Mouse (Mus musculus) left cerebral cortex, postnatal 36 days (tissue): Measurements from ENCODE around the gene C5ar1. TPM values are rescaled to one million over a fixed set of nuclear protein-coding genes. Genes with fewer than 3 reads are reported as not detected.
"Not testable (repeated sequence)": the region's sequence is repeated elsewhere in the genome, so short reads cannot be mapped to it uniquely, and the experiment has no call there.

Experiments used
- DNase-seq, 2 experiments: peaks; one replicate each; pipeline ENCODE4 v3.0.0; 2021 to 2022; ENCODE audit warnings: low spot score in 2 of 2, mixed read lengths in 1 of 2
- intact Hi-C: fragments of 180-260 bp; cut with DNase I; formaldehyde crosslinking; loops from one replicate; pipeline ENCODE4 v1.15.1; 2025
- total RNA-seq, 2 experiments: library from RNA; stranded (reverse); gene quantifications; 2 replicates each; pipeline ENCODE4 v1.2.3; 2021

The C5ar1 gene
- total RNA-seq, 2 experiments from 2014 or later: 0.54 to 2.5 TPM

DNA sequence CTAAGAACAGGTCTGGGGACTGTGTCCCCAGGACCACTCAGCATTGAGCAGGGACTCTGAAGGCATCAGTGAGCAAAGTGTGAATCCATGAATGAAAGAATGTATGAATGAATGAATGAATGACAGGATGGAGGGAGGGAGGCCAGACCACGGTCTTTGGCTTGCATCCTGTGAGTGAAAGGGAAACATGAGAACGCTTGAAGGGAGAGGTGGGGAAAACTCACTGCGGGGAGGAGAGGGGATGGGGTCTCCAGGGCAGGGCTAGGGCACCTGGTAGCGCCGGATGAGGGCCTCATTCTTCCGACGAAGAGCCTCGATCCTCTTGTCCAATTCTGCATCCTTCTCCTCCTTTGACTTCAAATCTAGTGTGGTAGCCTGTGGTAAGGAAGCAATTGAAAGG, 24.7 kb upstream of the C5ar1 start:
- no peak for DNase-seq
- intact Hi-C loops: no loop called here

DNA sequence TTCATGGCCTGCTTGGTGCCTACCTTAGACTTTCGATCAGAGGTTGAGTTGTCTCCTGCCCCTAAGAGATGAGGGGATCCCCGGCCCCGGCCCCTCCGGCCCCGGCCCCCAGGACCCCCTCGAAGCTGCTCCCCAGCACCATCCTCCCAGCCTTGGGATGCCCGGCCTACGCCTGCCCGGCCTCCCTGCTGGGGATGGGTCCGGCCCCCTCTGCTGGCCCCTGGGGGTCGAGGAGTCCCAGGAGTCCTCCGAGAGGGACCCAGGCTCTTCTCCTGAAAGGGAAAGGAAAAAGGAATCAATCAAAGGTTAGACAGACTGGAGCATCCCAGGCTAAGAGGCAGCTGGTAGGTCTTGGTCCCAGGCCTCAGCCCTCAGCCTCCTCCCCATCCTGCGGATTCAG, 23.0 kb upstream of the C5ar1 start:
- intact Hi-C loops: no loop called here
- no peak for DNase-seq

DNA sequence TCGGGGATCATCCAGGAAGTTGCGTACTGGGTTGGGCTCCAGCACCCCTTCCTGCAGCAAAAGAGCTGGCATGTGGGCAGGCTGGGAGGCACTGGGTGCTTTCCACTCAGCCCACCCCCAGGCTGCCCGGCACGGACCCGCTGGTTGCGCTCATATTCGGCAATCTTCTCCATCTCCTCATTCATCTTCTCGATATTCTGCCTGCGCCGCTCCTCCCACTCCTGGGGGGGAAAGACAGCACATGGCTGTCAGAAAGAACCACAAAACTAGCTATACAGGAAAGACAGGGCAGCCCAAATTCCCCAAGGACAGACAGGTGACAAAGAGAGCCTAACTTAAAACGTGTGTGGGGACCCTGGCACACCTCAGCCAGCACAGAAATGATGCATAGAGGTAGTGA, 21.4 kb upstream of the C5ar1 start:
- intact Hi-C loops: no loop called here
- no peak for DNase-seq

DNA sequence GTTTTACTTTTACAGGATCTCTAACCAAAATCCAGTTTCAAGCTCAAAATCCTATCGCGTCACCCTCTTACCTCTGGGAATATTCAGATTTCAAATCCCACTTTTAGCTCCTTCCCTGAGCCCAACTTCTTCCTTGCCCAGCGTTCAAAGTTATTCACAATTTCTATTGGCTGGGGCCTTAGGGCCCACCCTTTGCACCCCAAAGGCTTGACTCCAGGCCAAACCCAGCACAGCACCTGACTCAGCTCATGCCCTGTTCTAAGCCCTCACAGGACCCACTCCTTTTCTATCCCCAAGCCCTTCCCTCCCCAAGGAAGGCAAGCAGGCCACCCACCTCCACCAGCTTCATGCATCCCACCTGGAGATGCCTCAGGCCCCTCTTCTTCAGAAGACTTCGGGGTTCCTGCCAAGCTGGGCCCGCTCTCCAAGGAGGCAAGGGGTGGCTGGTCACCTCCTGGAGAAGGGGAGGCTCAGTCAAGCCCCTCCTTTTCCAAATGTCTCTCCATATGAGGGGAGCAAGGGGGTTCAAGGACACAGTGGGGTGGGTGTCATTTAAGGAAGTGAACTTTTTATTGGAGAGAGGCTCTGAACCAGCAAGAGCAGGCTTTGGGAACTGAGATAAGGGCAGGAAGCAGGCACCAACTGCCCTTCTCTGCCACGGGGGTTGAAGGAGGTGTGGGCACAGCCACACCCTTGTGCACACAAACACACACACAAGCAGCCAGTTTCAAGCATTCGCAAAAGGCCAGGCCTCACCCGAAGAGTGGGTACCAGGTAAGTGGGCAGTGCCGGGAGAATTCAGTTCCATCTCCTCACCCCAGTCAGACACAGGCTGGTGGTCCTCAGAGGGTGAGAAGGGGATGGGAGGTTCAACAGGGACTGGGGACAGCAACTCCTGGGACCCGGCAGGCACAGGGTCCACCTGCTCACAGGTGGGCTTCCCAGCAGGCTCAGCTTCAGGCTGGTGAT, 15.9 kb upstream of the C5ar1 start:
- intact Hi-C loops: loop anchor here (5.0 kb wide), 1 partner anchor 53 kb away; the partner anchor contains the start of gene Dhx34
- no peak for DNase-seq

DNA sequence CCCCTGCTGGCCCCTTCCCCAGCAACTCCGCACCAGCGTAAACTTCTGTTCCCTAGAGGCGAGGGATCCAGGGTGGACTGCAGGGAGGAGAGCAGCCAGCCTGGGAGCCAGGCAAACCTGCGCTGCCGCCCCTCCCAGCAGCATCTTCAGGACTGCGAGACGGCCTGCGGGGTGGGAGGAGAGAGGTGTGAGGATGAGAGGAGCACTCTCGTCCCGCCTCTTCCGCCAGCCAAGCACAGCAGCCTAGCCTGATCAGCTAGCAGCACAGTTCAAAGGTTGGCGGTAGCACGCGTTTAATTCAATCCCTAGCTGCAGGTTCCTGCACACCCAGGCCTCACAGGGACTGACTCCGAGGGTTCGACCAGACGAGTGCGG, 14.4 kb upstream of the C5ar1 start:
- peak; percentile 71 to 74 for DNase-seq
- intact Hi-C loops: loop anchor here (5.0 kb wide), 1 partner anchor 51 kb away; the partner anchor contains the start of gene Dhx34

DNA sequence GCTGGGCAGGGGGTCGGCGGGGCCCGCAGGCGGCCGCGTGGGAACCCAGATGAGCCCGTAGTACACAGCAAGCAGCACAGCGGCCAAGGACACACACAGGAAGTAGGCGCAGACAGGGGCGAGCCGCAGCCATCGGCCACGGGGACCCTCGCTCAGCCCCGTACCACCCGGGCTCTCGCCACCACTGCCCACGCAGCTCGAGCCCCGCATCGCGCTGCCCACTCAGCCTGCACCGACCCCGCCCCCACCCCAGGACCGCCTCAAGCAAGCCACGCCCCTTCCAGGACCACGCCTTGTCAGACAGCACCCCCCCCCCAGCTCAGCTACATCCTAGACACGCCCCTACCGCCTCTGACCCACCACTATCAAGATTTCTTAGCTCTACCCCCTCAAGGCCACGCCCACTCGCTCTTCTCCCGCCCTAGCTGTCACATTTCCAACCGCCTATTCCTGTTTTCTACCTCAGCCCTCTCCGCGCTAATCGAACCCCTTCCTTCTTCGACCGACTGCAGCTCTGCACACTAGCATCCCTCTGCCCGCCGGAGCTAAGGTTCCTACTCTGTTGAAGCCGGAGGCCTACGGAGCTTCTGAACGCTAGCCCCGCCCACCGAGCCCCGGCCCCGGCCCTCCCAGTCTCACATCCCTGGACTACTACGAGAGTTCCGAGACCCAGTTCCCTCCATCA, 13.9 kb upstream of the C5ar1 start, which contains the start of gene Inafm1:
TSS of gene Inafm1 (minus strand) at position 537 of the 685 bp plus-strand sequence.
- intact Hi-C loops: loop anchor here (5.0 kb wide), 1 partner anchor 51 kb away; the partner anchor contains the start of gene Dhx34
- DNase-seq: peak; percentile 77 to 78

DNA sequence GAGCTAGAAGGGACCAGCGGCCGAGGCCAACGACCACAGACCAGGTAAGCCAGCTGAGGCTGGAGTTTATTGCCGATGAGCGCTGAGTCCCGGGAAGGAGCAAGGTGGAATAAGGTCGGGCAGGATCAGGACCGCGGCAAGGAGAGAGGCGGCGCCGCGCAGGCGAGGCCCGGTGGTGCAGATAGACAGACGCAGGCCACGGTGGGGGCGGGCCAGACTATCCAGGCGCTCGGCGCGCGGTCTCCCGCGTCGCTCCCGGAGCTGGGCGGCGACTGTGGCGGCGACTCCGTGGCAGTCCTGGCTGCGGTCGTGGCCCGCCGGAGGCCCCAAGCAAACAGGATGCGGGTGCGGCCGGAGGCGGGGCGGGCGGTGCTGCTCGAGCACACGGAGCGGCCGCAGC, 13.3 kb upstream of the C5ar1 start:
- intact Hi-C loops: loop anchor here (5.0 kb wide), 1 partner anchor 50 kb away; the partner anchor contains the start of gene Dhx34
- peak; percentile 75 to 77 for DNase-seq

DNA sequence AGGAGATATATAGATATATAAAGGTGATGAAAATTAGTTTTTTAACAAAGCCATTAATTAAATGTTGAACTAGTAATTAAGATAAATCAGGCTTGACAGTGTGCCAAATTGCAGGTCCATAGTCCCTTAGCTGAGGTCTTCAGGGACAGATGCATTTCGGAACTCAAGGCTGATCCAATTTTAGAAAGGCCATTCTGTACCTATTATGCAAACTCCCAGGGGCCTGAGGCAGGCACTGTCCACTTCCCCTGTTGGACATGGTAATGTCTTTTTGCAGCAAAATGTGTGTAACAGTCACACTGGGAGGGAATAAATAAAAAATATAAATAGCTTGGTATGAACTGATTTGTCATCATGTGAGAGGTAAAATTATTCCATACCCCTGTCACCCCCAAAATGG, 11.8 kb upstream of the C5ar1 start:
- no peak for DNase-seq
- intact Hi-C loops: loop anchor here (5.0 kb wide), 1 partner anchor 49 kb away; the partner anchor contains the start of gene Dhx34

DNA sequence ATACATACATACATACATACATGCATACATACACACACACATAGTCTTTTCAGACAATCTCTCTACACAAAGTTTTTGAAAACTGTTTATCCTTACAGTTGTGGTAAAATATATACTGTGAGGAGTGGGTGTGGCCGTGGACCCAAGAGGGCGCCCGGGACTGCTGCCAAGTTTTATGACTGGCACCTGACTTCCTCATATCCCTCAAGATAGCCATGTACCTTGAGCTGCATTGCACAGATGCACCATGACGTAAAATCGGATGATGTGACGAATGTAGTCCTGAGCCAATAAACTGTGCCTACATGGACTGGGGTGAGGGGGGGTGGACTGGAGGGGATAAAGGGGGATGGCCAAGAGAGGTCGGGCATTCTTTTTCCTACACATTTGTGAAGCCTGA, 7.3 kb upstream of the C5ar1 start:
- intact Hi-C loops, DNase-seq: not testable (repeated sequence)

DNA sequence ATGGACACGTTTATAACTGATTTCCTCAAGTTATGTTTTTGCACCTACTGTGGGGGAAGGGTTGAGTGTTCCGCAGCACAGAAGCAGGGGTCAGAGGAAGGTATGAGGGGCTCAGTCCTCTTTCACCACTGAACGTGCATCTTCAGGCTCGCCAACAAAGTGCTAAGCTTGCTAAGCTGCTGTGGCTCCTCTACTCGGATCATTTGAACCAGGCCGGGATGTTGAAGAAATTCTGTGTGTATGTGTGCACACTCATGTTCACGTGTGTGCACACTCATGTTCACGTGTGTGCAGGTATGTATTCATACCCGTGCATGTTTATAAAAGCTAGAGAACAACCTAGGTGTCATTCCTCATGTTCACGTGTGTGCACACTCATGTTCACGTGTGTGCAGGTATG, 6.5 kb upstream of the C5ar1 start:
- intact Hi-C loops: no loop called here
- DNase-seq: no peak

DNA sequence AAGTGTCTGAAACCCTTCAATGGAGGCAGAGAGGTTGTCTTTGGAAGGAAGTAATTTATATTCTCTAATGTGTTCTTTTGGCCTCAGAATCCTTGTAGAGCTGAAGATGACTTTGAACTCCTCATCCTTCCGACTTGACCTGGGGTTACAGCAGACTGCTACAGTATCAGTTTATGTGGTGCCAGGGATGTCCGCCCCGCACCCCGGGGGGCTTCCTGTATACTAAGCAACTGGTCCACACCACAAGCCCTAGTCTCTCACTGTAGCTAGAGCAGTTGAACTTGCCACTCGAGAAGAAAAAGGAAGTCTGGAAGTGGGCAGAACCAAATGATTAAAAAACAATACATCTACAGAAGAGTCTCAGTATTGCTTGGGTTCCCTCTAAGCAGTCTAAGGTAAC, 4.5 kb upstream of the C5ar1 start:
- no peak for DNase-seq
- intact Hi-C loops: loop anchor here (2.0 kb wide), 1 partner anchor 71 kb away; no protein-coding TSS in a partner anchor

DNA sequence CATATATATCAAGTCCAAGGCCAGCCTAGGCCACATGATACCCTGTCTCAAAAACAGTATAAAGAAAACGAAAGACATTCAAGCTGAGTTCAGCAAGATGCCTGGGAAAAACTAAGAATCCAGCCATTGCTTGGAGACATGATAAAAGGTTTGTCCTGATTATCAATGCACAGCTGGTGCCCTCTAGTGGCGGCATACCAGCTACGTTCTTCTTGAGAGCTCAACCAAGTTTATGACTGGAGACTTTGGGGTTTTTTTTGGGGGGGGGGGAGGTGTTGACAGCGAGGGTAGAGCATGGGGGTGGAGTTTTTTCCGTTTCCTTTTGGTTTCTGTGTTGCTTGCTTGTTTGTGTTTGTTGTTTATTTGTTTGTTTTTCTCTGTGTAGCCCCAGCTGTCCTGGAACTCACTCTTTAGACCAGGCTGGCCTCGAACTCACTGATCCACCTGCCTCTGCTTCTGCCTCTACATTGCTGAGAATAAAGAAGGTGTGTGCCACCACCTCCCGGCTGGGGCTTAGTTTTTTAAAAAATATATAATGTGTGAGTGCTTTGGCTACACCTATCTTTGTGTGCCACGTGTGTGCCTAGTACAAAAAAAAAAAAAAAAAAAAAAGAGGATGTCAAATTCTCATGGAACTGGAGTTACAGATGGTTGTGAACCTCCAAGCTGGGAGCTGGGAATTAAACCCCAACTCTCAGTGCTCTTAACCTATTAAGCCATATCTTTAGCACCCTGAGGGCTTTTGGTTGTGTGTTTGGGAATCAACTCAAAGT, 3.9 kb upstream of the C5ar1 start:
- DNase-seq: peak; percentile 55 to 69
- intact Hi-C loops: loop anchor here (2.0 kb wide), 1 partner anchor 70 kb away; no protein-coding TSS in a partner anchor

DNA sequence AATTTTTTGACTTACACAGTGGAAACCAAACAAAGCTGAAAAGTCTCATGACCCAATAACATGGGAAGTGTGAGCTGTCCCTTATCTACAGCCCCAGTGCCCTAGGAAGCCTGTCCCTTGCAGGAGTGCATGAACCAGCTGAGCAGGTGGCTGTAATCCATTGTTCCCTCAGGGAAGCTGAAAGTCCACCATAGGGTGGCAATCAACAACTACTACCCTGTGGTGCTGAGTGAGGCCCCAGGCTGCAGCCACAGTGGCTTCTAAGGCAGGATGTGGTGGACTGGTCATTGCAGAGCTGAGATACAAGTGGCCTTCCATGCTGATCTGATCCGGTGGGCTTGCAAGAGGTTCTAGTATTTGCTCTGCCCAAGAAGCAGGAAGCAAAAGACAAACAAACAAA, 1.8 kb upstream of the C5ar1 start:
- intact Hi-C loops: no loop called here
- no peak for DNase-seq

DNA sequence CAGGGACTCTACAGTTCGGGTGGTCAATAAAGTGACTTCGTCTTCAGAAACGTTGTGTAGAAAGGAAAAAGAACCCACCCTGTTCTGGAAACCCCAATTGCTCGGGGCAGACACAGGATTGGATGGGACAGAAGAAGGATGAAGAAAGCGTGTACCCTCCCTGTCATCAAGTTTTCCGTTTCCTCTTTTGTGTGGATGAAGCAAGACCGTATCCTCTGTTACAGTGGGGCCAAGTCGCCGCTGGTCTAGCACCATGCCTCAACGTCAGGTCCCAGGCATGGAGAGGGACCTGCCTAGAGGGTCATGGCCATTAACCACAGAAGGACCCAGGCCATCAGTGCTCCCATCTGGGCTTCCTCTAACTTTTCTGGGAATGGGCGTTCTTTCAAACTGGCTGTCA, 1.5 kb downstream of the C5ar1 start:
- intact Hi-C loops: no loop called here
- no peak for DNase-seq

DNA sequence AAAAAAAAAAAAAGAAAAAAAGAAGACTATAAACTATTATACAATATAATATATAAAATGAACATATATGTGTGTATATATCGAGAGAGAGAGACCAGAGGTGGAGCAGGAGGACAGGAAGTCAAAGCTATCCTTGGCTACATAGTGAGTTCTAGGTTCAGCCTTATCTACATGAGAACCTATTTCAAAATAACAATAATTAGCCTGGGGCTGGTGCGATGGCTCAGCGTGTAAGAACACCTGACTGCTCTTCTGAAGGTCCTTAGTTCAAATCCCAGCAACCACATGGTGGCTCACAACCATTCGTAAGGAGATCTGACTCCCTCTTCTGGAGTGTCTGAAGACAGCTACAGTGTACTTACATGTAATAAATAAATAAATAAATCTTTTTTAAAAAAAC, 3.4 kb downstream of the C5ar1 start:
- DNase-seq, intact Hi-C loops: not testable (repeated sequence)

DNA sequence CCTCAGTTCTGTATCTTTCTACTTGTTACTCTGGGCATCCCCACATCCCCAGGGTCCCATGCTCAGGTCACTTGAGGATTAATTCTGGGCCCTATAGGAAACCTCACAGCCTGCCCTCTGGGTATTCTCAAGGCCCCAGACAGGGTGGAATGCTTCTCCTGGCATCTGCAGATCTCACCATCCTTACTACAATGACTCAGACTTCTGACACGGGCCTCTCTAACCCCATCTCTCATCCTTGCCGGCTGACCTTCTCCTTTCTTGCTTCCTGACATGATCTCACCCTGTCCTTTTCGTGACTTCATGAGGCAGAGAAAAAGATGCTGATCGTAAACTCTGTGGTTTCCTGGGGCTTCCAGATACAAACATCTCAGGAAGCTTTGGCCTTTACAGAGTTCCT, 5.1 kb downstream of the C5ar1 start:
- intact Hi-C loops: no loop called here
- DNase-seq: no peak

DNA sequence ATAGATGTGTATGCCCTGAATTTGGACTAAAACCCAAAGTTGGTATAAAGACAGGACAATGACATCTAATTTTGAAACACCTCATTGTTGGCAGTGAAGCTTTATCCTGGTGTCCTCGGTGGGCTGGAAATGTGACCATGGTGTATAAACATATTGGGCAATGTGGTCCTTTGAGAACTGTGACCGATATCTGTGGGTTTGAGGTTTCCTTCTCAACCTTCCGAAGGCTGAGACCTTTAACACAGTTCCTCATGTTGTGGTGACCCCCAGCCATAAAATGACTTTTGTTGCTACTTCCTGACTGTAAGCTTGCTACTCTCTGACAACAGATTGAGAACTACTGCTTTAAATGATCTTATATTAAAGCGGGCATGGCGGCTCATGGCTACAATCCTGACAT, 8.7 kb downstream of the C5ar1 start:
- intact Hi-C loops: no loop called here
- no peak for DNase-seq

DNA sequence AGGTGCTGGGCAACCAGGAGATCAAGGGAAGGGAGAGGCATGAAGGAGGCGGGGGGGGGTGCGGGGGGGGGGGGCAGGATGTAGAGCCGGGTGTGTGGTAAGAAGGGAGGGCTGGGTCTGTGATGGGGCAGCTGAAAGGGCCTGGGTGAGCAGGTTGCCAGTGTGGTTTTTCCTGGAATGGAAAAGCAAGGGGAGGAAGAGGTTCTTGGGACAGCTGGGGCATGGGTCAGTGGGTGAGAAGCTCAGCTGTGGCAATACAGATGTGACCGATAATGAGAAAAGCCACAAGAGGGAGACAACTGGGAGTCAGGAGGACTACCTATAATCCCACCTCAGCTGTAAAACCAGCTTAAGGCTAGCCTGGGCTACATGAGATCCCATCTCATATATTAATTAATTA, 13.4 kb downstream of the C5ar1 start:
- intact Hi-C loops: no loop called here
- no peak for DNase-seq

DNA sequence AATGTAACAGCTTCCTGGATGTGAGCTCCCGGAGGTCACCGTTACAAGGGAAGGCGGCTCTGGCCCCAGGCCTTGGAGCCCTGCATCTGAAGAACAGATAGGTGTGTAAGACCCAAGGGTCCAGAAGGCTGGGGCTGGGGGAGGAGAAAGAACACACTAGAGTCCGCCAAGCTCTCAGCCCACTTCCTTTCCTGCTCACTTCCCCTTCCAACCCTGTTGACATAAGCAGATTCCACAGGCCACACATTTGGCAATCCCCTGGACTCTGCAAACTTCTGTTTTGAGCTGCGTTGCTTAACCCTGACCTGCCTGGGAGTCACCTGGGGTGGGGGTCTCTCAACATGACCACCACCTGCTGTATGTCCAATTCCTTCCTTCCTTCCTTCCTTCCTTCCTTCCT, 15.3 kb downstream of the C5ar1 start, which contains the start of gene C5ar2:
TSS of gene C5ar2 (minus strand) at position 88 of the 400 bp plus-strand sequence.
- no peak for DNase-seq
- intact Hi-C loops: no loop called here

DNA sequence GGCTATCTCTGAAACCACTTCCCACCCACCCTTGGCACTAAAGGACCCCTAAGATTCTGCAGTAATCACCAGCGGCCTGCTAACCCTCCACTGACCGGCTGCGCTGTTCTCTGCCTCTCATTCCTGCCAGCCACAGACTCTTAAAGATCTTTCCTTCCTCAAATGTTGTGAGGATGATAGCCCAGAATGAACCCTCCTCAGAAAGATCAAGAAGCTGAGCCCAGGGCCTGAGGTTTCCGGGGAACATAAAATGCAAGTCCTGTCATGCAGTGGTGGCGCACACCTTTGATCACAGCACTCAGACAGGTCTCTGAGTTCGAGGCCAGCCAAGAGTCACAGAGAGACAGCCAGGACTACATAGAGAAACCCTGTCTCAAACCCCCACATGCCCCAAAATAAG, 17.1 kb downstream of the C5ar1 start:
- intact Hi-C loops: no loop called here
- DNase-seq: no peak
